Mouse (Mus musculus) myocyte (in vitro differentiated cells): ENCODE measurements around the gene Pigp.

Experiments used
- CEBPB ChIP-seq: IDR thresholded peaks from 2 replicates; pipeline ENCODE4 v1.6.1; 2011; ENCODE audit warnings: mild to moderate bottlenecking, moderate library complexity; ENCODE audit not compliant: poor library complexity, insufficient read depth, severe bottlenecking
- E2F4 ChIP-seq: IDR thresholded peaks from one replicate; pipeline ENCODE4 v1.6.1; 2011; ENCODE audit warnings: mild to moderate bottlenecking, control low read depth, moderate library complexity; ENCODE audit not compliant: insufficient read depth
- MAX ChIP-seq: IDR thresholded peaks from one replicate; pipeline ENCODE4 v1.6.1; 2011; ENCODE audit warnings: low read depth, mild to moderate bottlenecking, control low read depth
- MYOD1 ChIP-seq, 3 experiments: IDR thresholded peaks; one replicate each; pipeline ENCODE4 v1.6.1; 2011; ENCODE audit warnings: control low read depth in 2 of 3, low read depth in 2 of 3, mild to moderate bottlenecking in 2 of 3, moderate library complexity in 1 of 3; ENCODE audit not compliant: insufficient read length in 2 of 3, control insufficient read depth in 1 of 3
- MYOG ChIP-seq, 3 experiments: IDR thresholded peaks; one replicate each; pipeline ENCODE4 v1.6.1; 2011; ENCODE audit warnings: control low read depth in 2 of 3, low read depth in 2 of 3, mild to moderate bottlenecking in 2 of 3; ENCODE audit not compliant: insufficient read length in 2 of 3, control insufficient read depth in 1 of 3, insufficient read depth in 1 of 3
- POLR2A ChIP-seq: IDR thresholded peaks from one replicate; pipeline ENCODE4 v1.6.1; 2011; ENCODE audit warnings: low read depth, mild to moderate bottlenecking, control low read depth, moderate library complexity; ENCODE audit not compliant: insufficient read length
- POLR2AphosphoS2 ChIP-seq: IDR thresholded peaks from one replicate; pipeline ENCODE4 v1.6.1; 2011; ENCODE audit warnings: low read depth, control low read depth; ENCODE audit not compliant: insufficient read length
- REST ChIP-seq: IDR thresholded peaks from one replicate; pipeline ENCODE4 v1.6.1; 2011; ENCODE audit warnings: mild to moderate bottlenecking, control low read depth, moderate library complexity; ENCODE audit not compliant: insufficient read depth, insufficient read length
- SRF ChIP-seq: IDR thresholded peaks from one replicate; pipeline ENCODE4 v1.6.1; 2011; ENCODE audit warnings: low read depth; ENCODE audit not compliant: control insufficient read depth, insufficient read length
- TCF12 ChIP-seq: IDR thresholded peaks from one replicate; pipeline ENCODE4 v1.6.1; 2011; ENCODE audit warnings: mild to moderate bottlenecking, control low read depth; ENCODE audit not compliant: poor library complexity, insufficient read depth, severe bottlenecking
- TCF3 ChIP-seq: IDR thresholded peaks from one replicate; pipeline ENCODE4 v1.6.1; 2011; ENCODE audit warnings: low read depth, control low read depth; ENCODE audit not compliant: insufficient read length
- USF1 ChIP-seq: IDR thresholded peaks from one replicate; pipeline ENCODE4 v1.6.1; 2011; ENCODE audit warnings: low read depth, mild to moderate bottlenecking, control low read depth, moderate library complexity

GRCm38 (mm10) chr16:94383277-94383676, 11.6 kb upstream of the Pigp start:
- no peak for TF ChIP-seq POLR2AphosphoS2
- no peak for TF ChIP-seq SRF
- no peak for TF ChIP-seq POLR2A
- TF ChIP-seq MYOG (IDR thresholded peaks at IDR 0.05; ENCODE audit: control insufficient read depth in 1 of 3, insufficient read depth in 1 of 3, insufficient read length in 2 of 3, low read depth in 2 of 3): no peak
- no peak for TF ChIP-seq E2F4
- TF ChIP-seq TCF12: no peak
- TF ChIP-seq MAX: no peak
- no peak for TF ChIP-seq USF1
- TF ChIP-seq TCF3: no peak
- TF ChIP-seq CEBPB: no peak
- no peak for TF ChIP-seq REST
- TF ChIP-seq MYOD1 (IDR thresholded peaks at IDR 0.05; ENCODE audit: control insufficient read depth in 1 of 3, insufficient read length in 2 of 3, low read depth in 2 of 3): no peak
